Mouse (Mus musculus) olfactory bulb, adult 2 months (tissue): ENCODE measurements around the gene Pkm.

ENCODE experiments used
- CTCF ChIP-seq: fragments of 200-500 bp; IDR thresholded peaks from 2 replicates; pipeline ENCODE4 v1.5.1; 2012; ENCODE audit warnings: low read depth, mild to moderate bottlenecking, low read length, moderate library complexity; ENCODE audit not compliant: insufficient read depth
- POLR2A ChIP-seq: fragments of 200-500 bp; IDR thresholded peaks from 2 replicates; pipeline ENCODE4 v1.6.1; 2012; ENCODE audit warnings: mild to moderate bottlenecking, low read depth, low read length, moderate library complexity; ENCODE audit not compliant: insufficient read depth

- TF ChIP-seq CTCF (no peak), POLR2A (no peak)
Observed at GRCm38 (mm10) chr9:59725515-59725914, 69.3 kb downstream of the Pkm start.
